Mouse (Mus musculus) limb, embryonic 11.5 days (tissue): ENCODE measurements around the gene Esrrb. TPM values are rescaled to one million over a fixed set of nuclear protein-coding genes. Genes with fewer than 3 reads are reported as not detected.
A peak's percentile ranks its signal among the peaks of the same experiment; 100 is the strongest.

Experiments used
- ATAC-seq: fragments of 200-750 bp; cut with Nextera tagmentation; 2 replicates; pipeline ENCODE4 v1.8.0; 2017; ENCODE audit warnings: low read depth; ENCODE audit not compliant: insufficient number of reproducible peaks, low FRiP score, low TSS enrichment
- DNase-seq: peaks from one replicate; pipeline ENCODE4 v3.0.0-alpha.2; 2015; ENCODE audit warnings: low spot score
- H3K27ac ChIP-seq: fragments of 300-500 bp; sonication (generic); replicated peaks from 2 replicates; pipeline ENCODE4 v1.5.1; 2014; ENCODE audit warnings: low read depth, mild to moderate bottlenecking, low read length
- H3K27me3 ChIP-seq: fragments of 300-500 bp; sonication (generic); 2 replicates; pipeline ENCODE4 v1.6.1; 2014; ENCODE audit warnings: mild to moderate bottlenecking, low read length, mixed read lengths; ENCODE audit not compliant: control insufficient read depth, insufficient read depth
- H3K36me3 ChIP-seq: fragments of 300-500 bp; sonication (generic); 2 replicates; pipeline ENCODE4 v1.6.1; 2014; ENCODE audit warnings: mild to moderate bottlenecking, low read length, moderate library complexity, mixed read lengths; ENCODE audit not compliant: control insufficient read depth, insufficient read depth
- H3K4me1 ChIP-seq: fragments of 300-500 bp; sonication (generic); 2 replicates; pipeline ENCODE4 v1.6.1; 2014; ENCODE audit warnings: low read length, mixed read lengths; ENCODE audit not compliant: control insufficient read depth, insufficient read depth
- H3K4me2 ChIP-seq: fragments of 300-500 bp; sonication (generic); 2 replicates; pipeline ENCODE4 v1.6.1; 2014; ENCODE audit warnings: low read depth, mild to moderate bottlenecking, moderate library complexity; ENCODE audit not compliant: severe bottlenecking
- H3K4me3 ChIP-seq: fragments of 300-500 bp; sonication (generic); 2 replicates; pipeline ENCODE4 v1.5.1; 2014; ENCODE audit warnings: low read depth, low read length
- H3K9ac ChIP-seq: fragments of 300-500 bp; sonication (generic); 2 replicates; pipeline ENCODE4 v1.6.1; 2014; ENCODE audit warnings: mild to moderate bottlenecking, low read length
- H3K9me3 ChIP-seq: fragments of 300-500 bp; sonication (generic); 2 replicates; pipeline ENCODE4 v1.6.1; 2016; ENCODE audit warnings: low read length; ENCODE audit not compliant: control insufficient read depth
- WGBS: fragments of 180-500 bp; shearing (Covaris S2); extraction: QIAGEN DNeasy Blood & Tissue Kit; methylation state at CpG from one replicate; pipeline ENCODE4 v1.1.7; 2014; 5-methylcytosine and 5-hydroxymethylcytosine counted together
- polyA plus RNA-seq: library from polyadenylated mRNA; unstranded; fragments of >200 nt; fragmentation: Nextera tagmentation; extraction: Ambion mirVana; gene quantifications from 2 replicates; pipeline ENCODE4 v1.2.1, GENCODE M21; 2014

Gene Esrrb
- polyA plus RNA-seq, 1 experiment from 2014 or later: 0.08 TPM

GRCm38 (mm10) chr12:86383803-86384202 lies 22.9 kb downstream of the Esrrb start:
- Histone ChIP-seq H3K4me3 (no peak overlapping the region), H3K9ac (no peak overlapping the region), H3K4me1 (peaks cover 11% of the 10 kb centered on the region; the same call in 1 of the 2 replicates), H3K4me2 (no peak overlapping the region), H3K27ac (no peak overlapping the region), H3K27me3 (0 out of 2 replicates have a peak, but pooled peaks cover 3% of the 10 kb centered on the region), H3K9me3 (no peaks in the 10 kb centered on the region), H3K36me3 (no peaks in the 10 kb centered on the region)
- ATAC-seq (no peak), DNase-seq (no peak)
- 29% methylated on average over 6 of the region's 6 CpGs for WGBS

- Histone ChIP-seq H3K4me3 (no peak overlapping the region), H3K27ac (no peak overlapping the region), H3K9ac (no peak overlapping the region), H3K27me3 (no peaks in the 10 kb centered on the region), H3K4me1 (0 out of 2 replicates have a peak, but pooled peaks cover 2% of the 10 kb centered on the region), H3K4me2 (no peak overlapping the region), H3K9me3 (no peaks in the 10 kb centered on the region), H3K36me3 (no peaks in the 10 kb centered on the region)
- DNase-seq: no peak
- 59% methylated on average over 10 of the region's 10 CpGs for WGBS
- ATAC-seq: no peak
Measured at GRCm38 (mm10) chr12:86387671-86388270, 26.9 kb downstream of the Esrrb start.

GRCm38 (mm10) chr12:86394773-86395172 lies 33.9 kb downstream of the Esrrb start:
- Histone ChIP-seq H3K4me3 (no peak overlapping the region), H3K4me1 (no peaks in the 10 kb centered on the region), H3K27me3 (no peaks in the 10 kb centered on the region), H3K4me2 (no peak overlapping the region), H3K9ac (no peak overlapping the region), H3K36me3 (no peaks in the 10 kb centered on the region), H3K27ac (no peak overlapping the region), H3K9me3 (no peaks in the 10 kb centered on the region)
- 85% methylated on average over 12 of the region's 12 CpGs for WGBS
- ATAC-seq: no peak
- DNase-seq: no peak

- Histone ChIP-seq H3K4me1 (no peaks in the 10 kb centered on the region), H3K36me3 (no peaks in the 10 kb centered on the region), H3K4me3 (no peak overlapping the region), H3K27ac (no peak overlapping the region), H3K9ac (no peak overlapping the region), H3K27me3 (no peaks in the 10 kb centered on the region), H3K9me3 (no peaks in the 10 kb centered on the region), H3K4me2 (no peak overlapping the region)
- ATAC-seq (no peak), DNase-seq (no peak)
- WGBS: 56% methylated on average over 7 of the region's 7 CpGs
Measured at GRCm38 (mm10) chr12:86395326-86395725, 34.4 kb downstream of the Esrrb start.

GRCm38 (mm10) chr12:86398762-86399161 lies 37.8 kb downstream of the Esrrb start:
- H3K4me2 ChIP-seq: no peak overlapping the region
- WGBS: 23% methylated on average over 8 of the region's 8 CpGs

GRCm38 (mm10) chr12:86402718-86403117 lies 41.8 kb downstream of the Esrrb start:
- Histone ChIP-seq H3K27ac (no peak overlapping the region), H3K9me3 (no peaks in the 10 kb centered on the region), H3K4me3 (no peak overlapping the region), H3K9ac (no peak overlapping the region), H3K27me3 (no peaks in the 10 kb centered on the region; the same call in 1 of the 2 replicates), H3K36me3 (no peaks in the 10 kb centered on the region), H3K4me1 (no peaks in the 10 kb centered on the region), H3K4me2 (no peak overlapping the region)
- peak; percentile 89 for DNase-seq
- 0 out of 2 replicates have a peak, but pooled peaks have one; percentile 21 for ATAC-seq
- WGBS: 7% methylated on average over 21 of the region's 21 CpGs

More at GRCm38 (mm10) chr12:86398762-86399161, 37.8 kb downstream of the Esrrb start:
- Histone ChIP-seq H3K27ac (no peak overlapping the region), H3K4me3 (no peak overlapping the region), H3K9ac (no peak overlapping the region), H3K36me3 (no peaks in the 10 kb centered on the region), H3K9me3 (no peaks in the 10 kb centered on the region), H3K27me3 (no peaks in the 10 kb centered on the region), H3K4me1 (no peaks in the 10 kb centered on the region)
- ATAC-seq: no peak
- DNase-seq: no peak

- H3K36me3 ChIP-seq: no peaks in the 10 kb centered on the region
- WGBS: under 1% methylated on average over 37 of the region's 37 CpGs
- peaks cover 75% of the 10 kb centered on the region for H3K27me3 ChIP-seq
- H3K4me3 ChIP-seq: peak overlapping the region; percentile 32
- H3K27ac ChIP-seq: no peak overlapping the region
- ATAC-seq (peak; percentile 72), DNase-seq (peak; percentile 58)
- no peaks in the 10 kb centered on the region for H3K9me3 ChIP-seq
- peaks cover 5% of the 10 kb centered on the region; the same call in 1 of the 2 replicates for H3K4me1 ChIP-seq
- H3K9ac ChIP-seq: 0 out of 2 replicates have a peak overlapping the region, but pooled peaks have one; percentile 27
- peak overlapping the region; percentile 71 for H3K4me2 ChIP-seq
Measured at GRCm38 (mm10) chr12:86421490-86421904, 60.6 kb downstream of the Esrrb start.

GRCm38 (mm10) chr12:86422166-86422910 lies 61.4 kb downstream of the Esrrb start:
- H3K9me3 ChIP-seq: no peaks in the 10 kb centered on the region
- peak overlapping the region; percentile 32; the same call in 1 of the 2 replicates for H3K4me3 ChIP-seq
- ATAC-seq: no peak
- no peaks in the 10 kb centered on the region for H3K36me3 ChIP-seq
- peak; percentile 51 for DNase-seq
- 2% methylated on average over 59 of the region's 59 CpGs for WGBS
- H3K27ac ChIP-seq: no peak overlapping the region
- H3K9ac ChIP-seq: no peak overlapping the region
- peaks cover 5% of the 10 kb centered on the region; the same call in 1 of the 2 replicates for H3K4me1 ChIP-seq
- peaks cover 75% of the 10 kb centered on the region for H3K27me3 ChIP-seq
- peak overlapping the region; percentile 71 for H3K4me2 ChIP-seq
